Mouse (Mus musculus) CD4-positive, CD25-positive, alpha-beta regulatory T cell, adult 4 months (primary cell): ENCODE results near the gene Kcnmb3. TPM values are rescaled to one million over a fixed set of nuclear protein-coding genes. Genes with fewer than 3 reads are reported as not detected.
"Not testable (repeated sequence)": the region's sequence is repeated elsewhere in the genome, so short reads cannot be mapped to it uniquely, and the experiment has no call there.

Experiments used
- ATAC-seq: one replicate; pipeline ENCODE4 v1.8.0; 2017
- polyA plus RNA-seq, 2 experiments: library from polyadenylated mRNA; unstranded; fragments of 100-300 nt; shearing (Covaris generic); gene quantifications; one replicate each; pipeline ENCODE4 v1.2.1; 2017

Gene Kcnmb3
- polyA plus RNA-seq, 2 experiments from 2014 or later = 0.60 to 0.81 TPM

DNA sequence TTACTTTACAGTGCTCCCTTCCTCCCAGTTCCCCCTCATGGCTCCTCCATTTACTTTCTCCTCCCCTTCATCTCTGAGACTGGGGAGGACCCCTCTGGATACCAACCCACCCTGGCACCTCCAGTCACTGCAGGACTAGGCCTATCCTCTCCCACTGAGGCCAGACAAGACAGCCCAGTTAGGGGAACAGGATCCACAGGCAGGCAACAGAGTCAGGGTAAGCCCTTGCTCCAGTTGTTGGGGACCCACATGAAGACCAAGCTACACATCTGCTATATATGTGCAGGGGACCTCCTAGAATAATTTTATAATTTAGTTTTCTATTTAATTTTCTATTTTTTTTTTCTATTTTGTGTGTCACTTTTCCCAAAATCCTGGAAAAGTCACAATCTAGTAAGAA lies 62.7 kb downstream of the Kcnmb3 start:
- not testable (repeated sequence) for ATAC-seq

DNA sequence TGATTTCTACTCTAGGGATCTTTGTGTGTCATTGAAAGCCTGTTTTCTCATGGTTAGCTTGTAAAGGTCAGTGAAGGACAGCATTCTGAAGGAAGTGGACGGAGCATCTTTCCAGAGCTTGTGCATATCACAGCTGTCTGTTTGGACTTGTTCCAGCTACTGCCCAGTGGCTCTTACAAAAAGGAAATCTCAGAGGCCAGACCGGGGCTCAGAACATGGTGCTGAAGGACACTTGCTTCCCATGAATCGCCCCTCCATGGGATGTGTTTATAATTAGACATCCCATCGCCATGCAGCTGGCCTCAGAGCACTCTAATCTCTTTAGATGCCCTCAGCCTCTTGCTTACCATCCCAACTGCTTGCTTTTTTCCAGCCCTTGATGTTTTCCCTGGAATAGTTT lies 63.1 kb downstream of the Kcnmb3 start:
- no peak for ATAC-seq

DNA sequence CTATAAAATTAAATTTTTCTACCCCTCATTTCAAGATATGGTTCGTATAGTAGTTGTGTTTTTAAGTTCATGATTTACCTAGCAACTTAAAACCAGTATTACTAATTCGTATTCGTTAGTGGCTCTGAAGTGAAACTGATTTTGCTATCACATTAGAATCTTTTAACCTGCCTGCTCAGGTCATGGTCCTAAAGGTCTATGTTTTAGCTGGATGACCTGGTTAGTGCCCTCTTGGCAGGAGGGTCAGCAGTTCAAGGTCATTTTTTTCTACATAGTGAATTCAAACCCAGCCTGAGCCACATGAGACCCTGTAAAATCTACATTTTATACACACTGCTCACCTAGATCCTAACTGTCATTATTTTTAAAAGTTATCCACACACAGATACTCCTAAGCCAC lies 63.7 kb downstream of the Kcnmb3 start:
- ATAC-seq = no peak

DNA sequence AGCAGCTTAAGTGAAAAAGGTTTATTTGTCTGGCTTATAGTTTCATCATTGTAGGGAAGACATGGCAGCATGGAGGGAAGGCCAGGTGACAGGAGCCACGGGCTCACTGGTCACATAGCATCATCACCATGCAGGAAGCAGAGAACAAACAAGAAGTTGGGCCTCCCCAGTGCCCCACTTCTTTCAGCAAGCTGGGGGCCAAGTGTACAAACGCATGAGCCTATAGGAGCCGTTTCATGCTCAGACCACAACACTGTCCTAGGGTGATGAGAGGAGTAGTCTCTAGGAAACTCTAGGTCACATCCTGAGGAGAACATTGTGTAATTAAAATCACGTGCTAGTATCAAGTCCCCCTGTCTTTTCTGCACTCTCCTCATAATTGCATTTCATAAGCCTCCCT lies 64.3 kb downstream of the Kcnmb3 start:
- ATAC-seq = peak; percentile 37

Other genes starting within 250 kb of the Kcnmb3 start
- 1 to 10 TPM; 4.4 to 4.7 TPM for gene Zmat3, start 126.2 kb downstream of the Kcnmb3 start, polyA plus RNA-seq
- 10 to 100 TPM; 14.1 to 23.2 TPM for gene Pik3ca, start 94.6 kb downstream of the Kcnmb3 start, polyA plus RNA-seq
- 10 to 100 TPM; 27.6 to 28.4 TPM for gene Zfp639, start 18.0 kb upstream of the Kcnmb3 start, polyA plus RNA-seq
- 10 to 100 TPM; 10.2 to 12.0 TPM for gene Mfn1, start 37.2 kb upstream of the Kcnmb3 start, polyA plus RNA-seq
- 10 to 100 TPM in 1 of 2 experiments, 1 to 10 TPM in 1; 9.5 to 11.0 TPM for gene Gnb4, start 124.4 kb upstream of the Kcnmb3 start, polyA plus RNA-seq
- 10 to 100 TPM; 85.8 to 96.2 TPM for gene Actl6a, start 214.1 kb upstream of the Kcnmb3 start, polyA plus RNA-seq
- 100 to 1,000 TPM; 219 to 273 TPM for gene Ndufb5, start 244.8 kb upstream of the Kcnmb3 start, polyA plus RNA-seq
- gene Mrpl47, start 245.4 kb upstream of the Kcnmb3 start, polyA plus RNA-seq = 10 to 100 TPM; 17.0 to 23.7 TPM